Mouse (Mus musculus) G1E (cell line): Measurements from ENCODE around the gene Il22ra1. TPM values are rescaled to one million over a fixed set of nuclear protein-coding genes. Genes with fewer than 3 reads are reported as not detected.

Experiments
- ATAC-seq: 2 replicates; pipeline ENCODE4 v1.8.0; 2016; ENCODE audit warnings: mild to moderate bottlenecking; ENCODE audit not compliant: insufficient number of reproducible peaks, poor library complexity, low FRiP score, severe bottlenecking; ENCODE audit errors: extremely low read depth
- DNase-seq: peaks from one replicate; pipeline ENCODE4 v3.0.0; 2012; ENCODE audit warnings: low spot score
- H3K27me3 ChIP-seq: 2 replicates; pipeline ENCODE4 v1.6.1; 2012; ENCODE audit warnings: mild to moderate bottlenecking, low read length, inconsistent platforms; ENCODE audit not compliant: insufficient read depth
- H3K36me3 ChIP-seq: replicated peaks from 2 replicates; pipeline ENCODE3; 2012; ENCODE audit warnings: mild to moderate bottlenecking, inconsistent platforms
- H3K4me1 ChIP-seq: 2 replicates; pipeline ENCODE4 v1.6.1; 2012; ENCODE audit warnings: low read depth, low read length, inconsistent platforms, mixed read lengths; ENCODE audit not compliant: insufficient read depth
- H3K4me3 ChIP-seq: 2 replicates; pipeline ENCODE4 v1.5.1; 2012; ENCODE audit warnings: low read depth, mild to moderate bottlenecking, inconsistent platforms, low read length, moderate library complexity, mixed read lengths
- H3K9me3 ChIP-seq: replicated peaks from 2 replicates; pipeline ENCODE4 v1.6.1; 2012; ENCODE audit warnings: inconsistent platforms
- CTCF ChIP-seq: IDR thresholded peaks from 2 replicates; pipeline ENCODE4 v1.5.1; 2012; ENCODE audit warnings: low read depth, low read length, inconsistent platforms, mixed read lengths
- GATA1 ChIP-seq: IDR thresholded peaks from 2 replicates; pipeline ENCODE4 v1.6.1; 2012; ENCODE audit warnings: borderline replicate concordance, low read length, inconsistent platforms, mixed read lengths
- GATA2 ChIP-seq: IDR thresholded peaks from 2 replicates; pipeline ENCODE4 v1.6.1; 2012; ENCODE audit warnings: low read depth, low read length, inconsistent platforms, borderline replicate concordance
- POLR2AphosphoS5 ChIP-seq: IDR thresholded peaks from 2 replicates; pipeline ENCODE4 v1.6.1; 2012; ENCODE audit warnings: low read depth, low read length, inconsistent platforms; ENCODE audit not compliant: insufficient replicate concordance
- TAL1 ChIP-seq: conservative IDR thresholded peaks from 2 replicates; pipeline ENCODE4 v1.6.1; 2012; ENCODE audit warnings: low read depth, low read length, inconsistent platforms, mixed read lengths
- polyA plus RNA-seq: library from polyadenylated mRNA; stranded (reverse); fragments of >175 nt; gene quantifications from 2 replicates; pipeline ENCODE4 v1.2.3, GENCODE M21; 2012
- total RNA-seq, 2 experiments: library from RNA; stranded (forward) in 1 of 2; stranded (reverse) in 1 of 2; fragments of 200-1000 nt in 1 of 2; fragments of >200 nt in 1 of 2; fragmentation: Nextera tagmentation in 1 of 2; gene quantifications; 2 replicates each; pipeline ENCODE4 v1.2.3; 2014 to 2017

Gene Il22ra1
- total RNA-seq (2014; fragmentation: Nextera tagmentation) (not detected in 2 replicates), total RNA-seq (2017) (0.05 and 0.06 TPM in 2 replicates), polyA plus RNA-seq (not detected in 2 replicates)

- TF ChIP-seq GATA2 (no peak), POLR2AphosphoS5 (no peak), GATA1 (no peak), TAL1 (no peak), CTCF (no peak)
- H3K36me3 ChIP-seq = no peaks in the 10 kb centered on the region
- no peak for ATAC-seq
Measured at GRCm38 (mm10) chr4:135727817-135728216, at the start of gene Il22ra1. Il22ra1 (plus strand) TSS chr4:135728172.

GRCm38 (mm10) chr4:135679316-135679715, 48.7 kb upstream of the Il22ra1 start:
- H3K36me3 ChIP-seq = no peaks in the 10 kb centered on the region
- no peak for TF ChIP-seq TAL1
- TF ChIP-seq GATA2 = no peak
- no peak for TF ChIP-seq CTCF
- TF ChIP-seq POLR2AphosphoS5 = no peak
- no peak for TF ChIP-seq GATA1
- no peaks in the 10 kb centered on the region for H3K9me3 ChIP-seq
- no peak overlapping the region for H3K4me3 ChIP-seq
- ATAC-seq (no peak), DNase-seq (no peak)
- H3K4me1 ChIP-seq = no peaks in the 10 kb centered on the region
- H3K27me3 ChIP-seq = peaks cover 2% of the 10 kb centered on the region; the same call in 1 of the 2 replicates

More at GRCm38 (mm10) chr4:135727817-135728216, at the start of gene Il22ra1:
- Histone ChIP-seq H3K27me3 (peaks cover 8% of the 10 kb centered on the region; the same call in 1 of the 2 replicates), H3K9me3 (no peaks in the 10 kb centered on the region), H3K4me3 (no peak within 1 kb of the TSS), H3K4me1 (no peaks in the 10 kb centered on the region)
- no peak for DNase-seq

- DNase-seq (no peak), ATAC-seq (no peak)
- no peaks in the 10 kb centered on the region for H3K36me3 ChIP-seq
- no peaks in the 10 kb centered on the region for H3K4me1 ChIP-seq
- H3K4me3 ChIP-seq = no peak overlapping the region
- no peak for TF ChIP-seq CTCF
- no peak for TF ChIP-seq TAL1
- no peak for TF ChIP-seq GATA1
- TF ChIP-seq POLR2AphosphoS5 = no peak
- TF ChIP-seq GATA2 = no peak
- peaks cover 11% of the 10 kb centered on the region for H3K27me3 ChIP-seq
- no peaks in the 10 kb centered on the region for H3K9me3 ChIP-seq
Measured at GRCm38 (mm10) chr4:135681789-135682188, 46.2 kb upstream of the Il22ra1 start.

- DNase-seq (no peak), ATAC-seq (no peak)
Measured at GRCm38 (mm10) chr4:135683553-135683952, 44.4 kb upstream of the Il22ra1 start.

GRCm38 (mm10) chr4:135684731-135685130, 43.2 kb upstream of the Il22ra1 start:
- peaks cover 11% of the 10 kb centered on the region for H3K27me3 ChIP-seq
- H3K4me3 ChIP-seq = no peak overlapping the region
- H3K36me3 ChIP-seq = no peaks in the 10 kb centered on the region
- H3K9me3 ChIP-seq = no peaks in the 10 kb centered on the region
- DNase-seq (no peak), ATAC-seq (no peak)
- no peak for TF ChIP-seq TAL1
- TF ChIP-seq CTCF = no peak
- TF ChIP-seq GATA2 = no peak
- TF ChIP-seq GATA1 = no peak
- no peak for TF ChIP-seq POLR2AphosphoS5
- no peaks in the 10 kb centered on the region for H3K4me1 ChIP-seq

More at GRCm38 (mm10) chr4:135683553-135683952, 44.4 kb upstream of the Il22ra1 start:
- TF ChIP-seq POLR2AphosphoS5 = no peak
- Histone ChIP-seq H3K4me3 (no peak overlapping the region), H3K4me1 (no peaks in the 10 kb centered on the region), H3K27me3 (peaks cover 11% of the 10 kb centered on the region), H3K9me3 (no peaks in the 10 kb centered on the region), H3K36me3 (no peaks in the 10 kb centered on the region)

- ATAC-seq = no peak
Measured at GRCm38 (mm10) chr4:135685906-135686567, 41.9 kb upstream of the Il22ra1 start, which contains the start of gene Ifnlr1. Ifnlr1 (plus strand) TSS chr4:135686287.

More at GRCm38 (mm10) chr4:135685906-135686567, 41.9 kb upstream of the Il22ra1 start, which contains the start of gene Ifnlr1:
- no peak for DNase-seq
- Histone ChIP-seq H3K4me3 (no peak within 1 kb of the TSS), H3K27me3 (peaks cover 11% of the 10 kb centered on the region), H3K4me1 (no peaks in the 10 kb centered on the region), H3K36me3 (no peaks in the 10 kb centered on the region), H3K9me3 (no peaks in the 10 kb centered on the region)
- TF ChIP-seq GATA1 (no peak), GATA2 (no peak)
